Mouse (Mus musculus) layer of hippocampus, postnatal 36 days (tissue): ENCODE measurements at regions not wholly inside any gene's neighbourhood (a gene's known extent, or its start where the extent isn't known, plus 50 kb on each side); places are given as distances from the start of the nearest gene placed in this dataset.

Experiments used
- DNase-seq, 2 experiments: peaks; one replicate each; pipeline ENCODE4 v3.0.0; 2022

DNA sequence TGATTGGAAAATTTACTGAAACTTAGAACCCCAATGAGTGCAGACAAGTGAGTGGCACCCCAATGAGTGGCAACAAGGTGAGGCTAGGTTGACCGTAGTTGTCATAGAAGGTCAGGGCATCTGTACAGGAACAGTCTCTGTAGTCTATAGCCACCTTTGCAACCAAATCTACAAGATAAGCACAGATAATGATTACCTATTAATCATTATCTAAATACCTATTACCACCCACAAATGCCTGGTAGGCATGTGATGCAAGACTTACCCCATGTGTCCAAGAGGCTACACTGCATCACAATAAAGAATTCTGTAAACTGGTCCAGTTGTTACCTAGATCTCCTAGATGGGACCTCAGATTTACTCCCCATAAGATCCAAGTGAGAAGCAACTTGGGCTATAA, 778.7 kb downstream of the Cntnap5b start:
- DNase-seq: no peak

DNA sequence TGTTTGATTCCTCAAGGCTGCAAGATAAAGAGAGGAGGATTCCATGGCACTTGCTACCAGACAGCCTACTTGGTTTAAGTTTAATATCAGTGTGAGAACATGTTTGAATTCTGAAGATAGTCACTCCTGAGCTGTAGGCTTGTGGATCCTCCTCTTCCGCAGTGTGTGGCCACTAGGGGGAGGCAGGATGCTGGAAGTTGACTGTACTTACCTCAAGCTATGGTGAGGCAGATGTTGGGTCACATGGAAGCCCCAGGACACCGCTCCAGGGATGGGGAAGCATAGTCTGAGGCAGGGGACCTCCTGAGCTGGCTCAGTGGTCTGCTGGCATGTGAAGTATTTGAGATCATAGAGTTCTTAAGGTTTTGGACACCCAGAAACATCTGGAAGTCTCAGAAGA, 784.4 kb downstream of the Cntnap5b start:
- DNase-seq: peak in 1 of 2 experiments; percentile 6
